Mouse (Mus musculus): ENCODE measurements around the gene Ksr2. TPM values are rescaled to one million over a fixed set of nuclear protein-coding genes. Genes with fewer than 3 reads are reported as not detected.

Gene Ksr2
- total and polyA plus RNA-seq, 3 experiments = not detected

GRCm38 (mm10) chr5:117566051-117566665 lies 152.4 kb downstream of the Ksr2 start:
- Histone ChIP-seq H3K9ac (ENCODE audit: control insufficient read depth, low read depth, low read length, poor library complexity, severe bottlenecking) (no peak overlapping the region), H3K36me3 (ENCODE audit: control insufficient read depth in 1 of 2, insufficient read depth in 2 of 2, low read length in 2 of 2) (no peaks in the 10 kb centered on the region), H3K27me3 (ENCODE audit: control insufficient read depth in 1 of 2, insufficient read depth in 2 of 2, low read length in 2 of 2) (no peaks in the 10 kb centered on the region), H3K79me2 (ENCODE audit: control insufficient read depth, insufficient read depth, low read length, poor library complexity) (no peaks in the 10 kb centered on the region), H3K9me3 (replicated peaks; ENCODE audit: insufficient read depth, low read length) (no peaks in the 10 kb centered on the region), H3K4me1 (ENCODE audit: control insufficient read depth in 1 of 2, insufficient read depth in 2 of 2, low read length in 2 of 2) (no peaks in the 10 kb centered on the region), H3K27ac (ENCODE audit: control insufficient read depth, low read depth, low read length) (no peak overlapping the region), H3K4me3 (ENCODE audit: control insufficient read depth in 1 of 2, insufficient read depth in 1 of 2, low read depth in 2 of 2, low read length in 2 of 2) (no peak overlapping the region)
- DNase-seq (ENCODE audit: low read depth, low spot score) = no peak
- TF ChIP-seq ZMIZ1 (IDR thresholded peaks at IDR 0.05; ENCODE audit: low read depth, low read length) (no peak), MYC (IDR thresholded peaks at IDR 0.05; ENCODE audit: low read depth, low read length) (no peak), ETS1 (IDR thresholded peaks at IDR 0.05; ENCODE audit: low read depth, low read length) (no peak), MAZ (IDR thresholded peaks at IDR 0.05; ENCODE audit: low read depth, low read length) (no peak), USF2 (IDR thresholded peaks at IDR 0.05; ENCODE audit: borderline replicate concordance in 1 of 2, insufficient read depth in 1 of 2, low read depth in 1 of 2, low read length in 2 of 2) (no peak), TBP (IDR thresholded peaks at IDR 0.05; ENCODE audit: low read depth, low read length) (no peak), MYB (IDR thresholded peaks at IDR 0.05; ENCODE audit: low read depth, low read length) (no peak), CHD2 (IDR thresholded peaks at IDR 0.05; ENCODE audit: low read length) (no peak), ZKSCAN1 (IDR thresholded peaks at IDR 0.05; ENCODE audit: low read depth, low read length) (no peak), TAL1 (IDR thresholded peaks at IDR 0.05; ENCODE audit: low read length) (no peak)

DNA sequence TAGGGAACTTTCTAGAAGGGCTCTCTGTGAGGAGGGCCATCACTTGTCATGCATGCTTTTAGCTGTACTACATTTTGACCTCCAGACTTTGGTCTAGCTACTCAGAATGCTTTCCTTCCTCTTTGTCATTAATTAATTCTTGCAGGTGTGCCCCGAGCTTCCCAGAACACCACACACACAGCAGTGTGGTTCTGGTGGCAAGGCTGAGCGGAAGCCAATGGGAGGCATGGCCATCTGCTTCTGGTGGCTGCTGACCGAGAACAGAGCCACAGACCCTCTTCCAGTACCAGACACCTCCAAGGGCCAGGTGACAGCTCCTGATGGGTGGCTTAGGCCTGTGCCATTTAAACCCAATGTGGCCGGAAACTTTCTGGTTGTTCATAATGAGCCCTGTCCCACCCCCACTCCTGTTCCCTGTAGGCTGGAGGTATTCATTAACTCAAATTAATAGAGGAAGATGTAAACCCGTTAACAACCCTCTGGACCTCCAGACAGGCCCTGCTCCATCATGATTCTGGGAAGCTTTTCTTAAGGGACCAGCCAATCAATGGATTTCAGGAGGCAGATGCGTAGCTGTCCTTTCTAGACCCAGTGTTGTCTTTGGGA lies 155.5 kb downstream of the Ksr2 start:
- no peaks in the 10 kb centered on the region for H3K27me3 ChIP-seq (ENCODE audit: control insufficient read depth in 1 of 2, insufficient read depth in 2 of 2, low read length in 2 of 2)
- no peak overlapping the region for H3K9ac ChIP-seq (ENCODE audit: control insufficient read depth, low read depth, low read length, poor library complexity, severe bottlenecking)
- no peaks in the 10 kb centered on the region for H3K4me1 ChIP-seq (ENCODE audit: control insufficient read depth in 1 of 2, insufficient read depth in 2 of 2, low read length in 2 of 2)
- no peaks in the 10 kb centered on the region for H3K9me3 ChIP-seq (replicated peaks; ENCODE audit: insufficient read depth, low read length)
- TF ChIP-seq CTCF (IDR thresholded peaks at IDR 0.05 in 2 of 3, conservative IDR thresholded peaks at IDR 0.05 in 1 of 3; ENCODE audit: control insufficient read depth in 1 of 3, insufficient read depth in 1 of 3, low read depth in 2 of 3, low read length in 3 of 3, poor library complexity in 1 of 3, severe bottlenecking in 1 of 3) (no peak), CHD1 (IDR thresholded peaks at IDR 0.05; ENCODE audit: low read depth, low read length) (no peak), MAX (IDR thresholded peaks at IDR 0.05; ENCODE audit: low read length) (no peak), MEF2A (IDR thresholded peaks at IDR 0.05; ENCODE audit: extremely low read depth, insufficient replicate concordance, low read depth, low read length, poor library complexity, severe bottlenecking) (no peak), ETS1 (IDR thresholded peaks at IDR 0.05; ENCODE audit: low read depth, low read length) (no peak), GABPA (IDR thresholded peaks at IDR 0.05; ENCODE audit: low read depth, low read length) (no peak), TAL1 (IDR thresholded peaks at IDR 0.05; ENCODE audit: low read length) (no peak), TBP (IDR thresholded peaks at IDR 0.05; ENCODE audit: low read depth, low read length) (no peak), MXI1 (IDR thresholded peaks at IDR 0.05; ENCODE audit: low read depth, low read length) (no peak)
- H3K79me2 ChIP-seq (ENCODE audit: control insufficient read depth, insufficient read depth, low read length, poor library complexity) = no peaks in the 10 kb centered on the region
- no peak overlapping the region for H3K4me3 ChIP-seq (ENCODE audit: control insufficient read depth in 1 of 2, insufficient read depth in 1 of 2, low read depth in 2 of 2, low read length in 2 of 2)
- H3K27ac ChIP-seq (ENCODE audit: control insufficient read depth, low read depth, low read length) = no peak overlapping the region
- no peak for DNase-seq (ENCODE audit: low read depth, low spot score)
- no peaks in the 10 kb centered on the region for H3K36me3 ChIP-seq (ENCODE audit: control insufficient read depth in 1 of 2, insufficient read depth in 2 of 2, low read length in 2 of 2)
